Mouse (Mus musculus) liver, adult (tissue): ENCODE results near the gene Svs1.

Experiments used
- GATA4 ChIP-seq: IDR thresholded peaks from 2 replicates; pipeline ENCODE4 v1.6.1; 2014; ENCODE audit warnings: mild to moderate bottlenecking, low read length; ENCODE audit not compliant: insufficient replicate concordance

Svs1 gene

GRCm38 (mm10) chr6:49028708-49029107, 42.0 kb downstream of the Svs1 start:
- TF ChIP-seq GATA4: no peak

DNA sequence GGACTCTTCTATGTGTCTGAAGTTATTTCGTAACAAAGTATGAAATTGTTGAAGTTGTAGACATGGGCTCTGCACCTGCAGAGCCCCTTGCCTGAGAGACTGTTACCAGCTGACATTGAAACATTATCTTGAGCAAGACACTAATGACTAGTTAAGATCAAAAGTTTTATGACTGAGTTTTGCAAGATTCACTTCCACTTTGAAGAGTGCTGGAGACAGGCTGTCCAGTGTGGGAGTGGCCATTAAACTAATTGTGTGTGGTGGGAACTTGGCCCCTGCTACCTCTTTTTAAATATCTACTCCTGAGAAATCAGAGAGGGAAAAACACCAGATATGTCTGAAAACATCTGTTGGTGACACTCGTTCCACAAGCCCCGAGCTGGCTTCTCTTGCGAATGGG, 44.6 kb downstream of the Svs1 start:
- no peak for TF ChIP-seq GATA4

- no peak for TF ChIP-seq GATA4
Measured at GRCm38 (mm10) chr6:49032783-49033182, 46.1 kb downstream of the Svs1 start.

DNA sequence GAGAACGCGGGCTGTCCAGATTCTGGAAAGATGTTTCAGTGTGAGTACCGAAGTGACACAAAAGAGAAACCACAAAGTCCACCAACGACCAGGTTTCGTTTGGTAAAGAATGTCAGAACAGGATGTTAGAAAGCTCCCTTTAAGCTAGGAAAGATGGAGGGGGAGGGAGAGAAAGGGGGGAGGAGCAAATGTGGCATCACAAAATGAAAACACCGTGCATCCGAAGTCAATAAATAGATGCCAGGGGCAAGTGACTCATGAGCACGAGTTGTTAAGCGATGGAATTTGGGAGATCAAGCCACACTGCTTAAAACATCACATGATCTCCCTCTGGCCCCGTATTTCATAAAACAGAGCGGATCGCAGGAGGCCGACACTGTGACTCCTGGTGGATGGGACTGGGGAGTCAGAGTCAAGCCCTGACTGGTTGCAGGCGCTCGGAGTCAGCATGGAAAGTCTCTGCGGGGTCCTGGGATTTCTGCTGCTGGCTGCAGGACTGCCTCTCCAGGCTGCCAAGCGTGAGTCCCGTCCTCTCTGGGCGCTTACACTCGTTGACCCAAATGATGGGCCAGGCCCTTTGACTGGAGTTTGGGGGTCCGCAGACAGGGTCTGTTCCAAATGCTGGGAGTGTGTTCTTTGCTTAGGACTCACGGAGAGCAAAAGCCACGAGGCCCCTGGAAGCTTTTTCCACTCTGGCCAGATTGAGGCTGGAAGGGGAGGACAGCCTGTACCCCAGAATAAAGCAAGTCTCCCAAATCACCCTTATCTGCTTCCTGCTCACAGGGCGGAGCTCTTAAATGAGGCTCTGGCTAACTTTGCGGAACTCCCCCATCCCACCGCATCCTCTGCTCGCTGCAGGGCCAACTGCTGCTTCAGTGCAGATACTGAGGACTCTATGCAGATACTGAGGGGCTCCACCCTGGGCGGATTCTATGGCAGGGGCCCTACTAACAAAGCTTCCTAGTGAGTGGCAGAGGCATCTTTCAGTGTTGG, 49.9 kb downstream of the Svs1 start, which contains the start of gene Gpnmb:
Gpnmb (plus strand) TSS at position 272 of the 993 bp plus-strand sequence.
- no peak for TF ChIP-seq GATA4

- TF ChIP-seq GATA4: no peak
Measured at GRCm38 (mm10) chr6:49037268-49037662, 50.6 kb downstream of the Svs1 start.

GRCm38 (mm10) chr6:49039470-49040180, 53.0 kb downstream of the Svs1 start:
- TF ChIP-seq GATA4: no peak
